Mouse (Mus musculus): ENCODE results near the gene Rsg1.

- TF ChIP-seq CTCF (IDR thresholded peaks at IDR 0.05; ENCODE audit: borderline replicate concordance, insufficient read depth, low read length) = no peak
- TF ChIP-seq POLR2A (IDR thresholded peaks at IDR 0.05; ENCODE audit: low read depth, low read length) = no peak
These were observed 49.3 kb downstream of the Rsg1 start for GRCm38 (mm10) chr4:141262906-141263637.
